Mouse (Mus musculus) lung, postnatal 0 days (tissue): ENCODE data around the gene Gm20388.

Experiments
- CTCF ChIP-seq: IDR thresholded peaks from 2 replicates; pipeline ENCODE4 v1.5.1; 2016; ENCODE audit warnings: antibody characterized with exemption, mild to moderate bottlenecking
- EP300 ChIP-seq: IDR thresholded peaks from 2 replicates; pipeline ENCODE4 v1.6.1; 2016; ENCODE audit warnings: antibody characterized with exemption, mild to moderate bottlenecking, control low read depth

GRCm38 (mm10) chr8:120968308-120968707 is 1057.7 kb downstream of the Gm20388 start:
- TF ChIP-seq CTCF (no peak), EP300 (no peak)
